Mouse (Mus musculus): ENCODE results near the gene 4930432M17Rik.

Gene 4930432M17Rik

GRCm38 (mm10) chr3:121712222-121712621 is 41.7 kb downstream of the 4930432M17Rik start:
- DNase-seq, result no peak

- no peak for DNase-seq
Observed at GRCm38 (mm10) chr3:121713151-121713701, 42.7 kb downstream of the 4930432M17Rik start.

DNA sequence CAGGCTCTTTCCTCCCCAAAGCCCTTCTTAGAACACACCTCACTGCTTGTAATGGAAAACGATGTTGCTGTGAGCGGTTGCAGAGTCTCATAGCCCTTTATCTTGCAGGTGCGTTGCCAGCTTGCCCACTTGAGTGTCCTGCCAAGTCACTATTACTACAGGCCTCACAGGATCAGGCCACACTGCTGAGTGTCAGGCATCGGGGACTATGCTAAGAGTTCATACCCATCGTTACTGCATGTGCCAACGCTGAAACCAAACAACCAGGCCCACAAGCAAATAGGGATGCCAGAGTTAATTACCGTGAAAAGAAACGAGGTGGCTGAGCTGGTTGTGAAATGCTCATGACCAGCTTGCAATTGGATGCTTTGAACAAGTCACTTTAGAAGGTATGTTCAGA is 43.3 kb downstream of the 4930432M17Rik start:
- no peak for DNase-seq

- no peak for DNase-seq
Observed at GRCm38 (mm10) chr3:121714461-121714860, 43.9 kb downstream of the 4930432M17Rik start.

DNA sequence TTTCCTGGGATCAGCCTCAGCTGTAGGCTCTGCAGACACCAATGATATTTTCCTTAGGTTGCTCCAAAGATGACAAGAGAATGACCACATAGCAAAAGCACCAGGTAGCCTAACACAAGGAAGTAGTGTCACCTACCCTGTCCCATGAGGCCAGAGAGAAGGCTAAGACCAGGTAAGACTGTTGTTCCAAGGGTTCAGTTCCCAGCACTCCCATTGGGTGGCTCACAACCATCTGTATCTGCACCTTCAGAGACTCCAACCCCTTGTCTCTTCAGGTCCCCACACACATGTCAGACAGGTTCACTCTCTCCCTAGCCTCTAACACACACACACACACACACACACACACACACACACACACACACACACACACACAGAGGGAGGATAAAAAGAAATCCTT is 44.8 kb downstream of the 4930432M17Rik start:
- no peak for DNase-seq

DNA sequence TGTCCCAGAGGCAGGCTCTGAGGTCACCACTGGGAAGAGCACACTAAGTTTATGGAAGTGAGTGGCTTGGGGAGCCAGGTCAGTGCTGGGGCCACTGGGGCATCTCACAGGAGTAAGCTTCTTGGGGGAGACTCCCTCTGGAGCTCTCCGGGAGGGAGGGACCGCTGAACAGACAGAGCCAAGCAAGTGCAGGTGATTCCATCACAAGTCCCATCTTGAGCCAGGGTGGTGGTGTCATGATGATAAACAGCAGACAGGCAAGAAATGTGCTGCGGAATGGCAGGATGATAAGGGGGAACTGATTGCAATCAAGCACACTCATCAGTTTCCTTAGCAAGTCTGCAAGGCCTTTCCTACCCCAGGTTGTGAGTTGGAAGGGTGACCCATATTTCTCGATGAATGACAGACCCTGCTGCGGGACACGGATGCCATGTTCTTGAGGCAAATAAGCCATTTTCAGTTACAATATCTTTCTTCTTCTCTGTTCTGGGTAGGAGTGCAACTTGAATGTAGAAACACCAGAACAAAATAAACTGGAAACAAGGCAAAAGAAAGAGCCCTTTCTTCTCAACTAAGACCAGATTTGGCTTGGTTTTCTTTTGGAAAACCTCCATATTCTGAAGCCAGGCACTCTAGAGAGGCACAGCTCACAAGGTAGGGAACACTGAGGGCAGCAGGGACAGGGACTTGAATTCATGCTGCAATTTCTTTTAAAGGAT is 45.3 kb downstream of the 4930432M17Rik start:
- no peak for DNase-seq

- no peak for DNase-seq
Observed at GRCm38 (mm10) chr3:121716480-121716879, 45.9 kb downstream of the 4930432M17Rik start.

- no peak for DNase-seq
Observed at GRCm38 (mm10) chr3:121718679-121719078, 48.1 kb downstream of the 4930432M17Rik start.

DNA sequence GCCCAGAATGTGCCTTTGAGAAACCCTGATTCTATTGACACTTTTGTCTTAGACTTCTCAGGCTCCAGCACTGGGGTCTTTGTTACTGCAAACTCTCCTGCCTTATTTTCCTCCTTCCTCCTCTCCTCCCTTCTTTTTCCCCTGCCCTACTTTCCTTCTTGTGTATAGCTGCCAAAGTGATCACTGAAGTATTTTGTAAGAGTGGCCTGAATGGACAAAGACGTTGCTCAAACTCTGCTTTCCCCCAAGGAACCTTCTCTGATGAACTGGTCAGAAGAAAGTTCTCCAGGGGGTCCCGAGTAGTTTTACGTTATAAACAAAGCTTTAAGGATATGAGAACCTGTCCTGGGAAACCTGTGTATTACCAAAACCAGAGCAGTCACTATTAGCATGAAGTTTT is 49.1 kb downstream of the 4930432M17Rik start:
- DNase-seq, result no peak

DNA sequence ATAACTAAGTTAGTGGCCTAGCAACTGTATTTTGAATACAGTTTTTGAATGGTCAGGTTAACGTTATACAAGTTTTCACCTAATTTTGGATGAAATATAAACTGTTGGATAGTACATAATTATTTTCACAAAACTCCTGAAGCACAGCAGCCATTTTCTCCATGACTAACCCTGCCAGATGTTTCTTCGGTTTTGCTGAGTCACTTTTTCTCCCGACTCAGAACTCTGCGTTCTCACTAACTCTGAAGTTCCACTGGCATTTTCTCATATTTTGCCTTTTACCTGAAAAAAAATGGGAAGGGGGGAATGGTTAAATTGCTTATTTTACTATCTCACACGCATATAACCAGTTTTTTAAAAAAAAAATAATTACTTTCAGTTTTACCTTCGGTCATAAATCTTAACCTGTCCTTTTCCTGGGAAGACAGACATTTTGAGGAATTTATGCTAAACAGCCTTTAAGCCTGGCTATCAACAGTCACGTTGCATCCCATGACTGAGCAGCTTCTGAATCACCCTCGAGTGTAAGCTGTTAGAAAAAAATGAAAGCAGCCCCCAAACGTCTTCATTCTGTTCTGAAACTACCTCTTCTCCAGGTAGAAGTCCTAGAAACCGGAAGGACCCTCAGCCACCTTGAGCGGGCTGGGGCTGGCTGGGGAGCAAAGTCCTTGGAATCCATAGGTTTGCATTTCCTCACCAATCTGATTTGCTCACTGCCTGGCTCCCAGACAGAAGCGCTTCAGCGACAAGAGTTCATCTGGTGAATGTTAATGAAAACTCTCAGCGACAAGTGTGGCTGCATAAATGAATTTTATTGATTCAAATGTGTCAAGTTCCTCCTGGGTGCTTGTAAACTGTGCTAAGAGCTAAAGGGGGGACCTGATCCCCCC is 50.5 kb downstream of the 4930432M17Rik start:
- DNase-seq, result no peak

DNA sequence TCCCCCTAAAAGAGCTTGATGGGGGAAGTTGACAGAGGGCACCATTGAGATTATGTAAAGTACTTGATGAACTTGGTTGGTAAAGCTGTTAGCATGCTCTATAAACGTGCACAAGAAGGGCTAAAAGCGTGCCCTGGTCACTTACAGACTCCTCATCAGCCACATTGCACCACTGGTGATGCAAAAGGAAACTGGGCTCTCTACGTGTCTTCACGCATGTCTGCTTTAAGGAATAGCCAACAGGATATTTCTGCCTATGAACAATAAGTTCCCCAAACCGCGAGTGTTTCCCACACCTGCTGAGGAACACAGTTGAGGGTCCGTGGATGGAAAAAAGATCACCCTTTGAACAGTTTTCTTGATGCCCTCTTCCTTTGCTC is 51.1 kb downstream of the 4930432M17Rik start:
- no peak for DNase-seq

DNA sequence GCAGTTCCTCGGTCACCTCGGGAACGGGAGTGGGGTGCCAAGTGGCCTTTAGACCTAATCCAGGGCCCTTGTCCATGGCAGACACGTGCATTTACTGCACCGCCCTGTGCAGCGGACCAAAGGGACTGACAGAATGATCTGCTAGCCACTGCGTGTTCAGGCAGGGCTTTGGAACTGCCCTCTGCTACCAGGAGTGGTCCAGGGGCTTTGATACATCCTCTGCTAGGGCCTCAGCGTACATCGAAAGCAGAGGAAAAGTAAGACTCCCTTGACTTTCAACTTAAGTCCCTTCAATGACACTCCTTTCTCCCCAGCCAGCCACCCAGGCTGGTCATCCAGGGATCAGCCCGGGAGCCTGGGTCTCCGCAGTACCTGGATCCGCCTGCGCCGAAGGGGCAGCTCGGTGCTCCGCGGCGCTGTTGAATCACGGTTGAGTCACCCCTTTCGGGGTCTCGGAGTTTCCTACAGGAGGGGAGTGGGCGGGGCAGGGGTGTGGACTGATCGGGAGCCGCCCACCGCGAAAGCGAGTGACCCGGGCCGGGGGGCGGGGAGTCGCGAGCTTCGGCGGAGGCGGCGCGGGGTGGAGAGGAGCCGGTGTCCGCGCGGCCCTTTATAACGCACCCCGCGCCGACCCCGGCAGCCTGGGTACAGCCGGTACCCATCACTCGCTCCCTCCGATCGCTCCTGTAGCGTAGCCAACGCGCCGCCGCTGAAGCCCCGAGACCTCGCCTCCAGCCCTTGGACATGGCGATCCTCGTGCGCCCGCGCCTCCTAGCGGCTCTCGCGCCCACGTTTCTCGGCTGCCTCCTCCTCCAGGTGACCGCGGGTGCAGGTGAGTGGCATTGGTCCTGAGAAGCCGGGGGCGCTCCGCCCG is 52.6 kb downstream of the 4930432M17Rik start, which contains the start of gene F3:
TSS of gene F3 (plus strand) at position 567 of the 874 bp plus-strand sequence.
- peak; percentile 80 for DNase-seq

DNA sequence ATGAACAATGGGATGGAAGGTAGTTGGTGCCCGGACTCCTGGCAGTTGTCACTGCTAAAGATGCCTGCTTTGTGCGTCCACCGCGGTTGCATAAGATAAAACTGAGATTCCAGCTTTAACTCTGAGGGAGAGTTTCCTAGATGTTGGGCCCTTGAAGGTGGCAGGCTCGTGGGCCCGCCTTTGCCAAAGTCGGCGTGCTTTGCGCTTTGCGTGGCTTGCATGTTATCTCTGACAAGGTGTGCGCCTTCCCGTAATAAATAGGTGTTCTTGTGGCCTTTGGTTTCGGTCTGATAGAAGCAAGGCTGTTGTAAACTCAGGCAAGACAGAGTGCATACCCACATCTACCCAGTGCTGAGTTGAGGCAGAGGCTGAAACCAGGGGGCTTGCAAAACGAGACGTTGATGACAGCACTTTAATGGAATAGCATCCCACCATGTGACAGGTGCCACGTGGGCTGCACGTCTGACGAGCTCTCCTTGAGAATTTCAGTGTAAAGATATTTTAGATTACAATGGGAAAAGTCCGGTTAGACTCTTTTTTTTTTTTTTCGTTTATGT is 53.5 kb downstream of the 4930432M17Rik start:
- DNase-seq, result no peak

DNA sequence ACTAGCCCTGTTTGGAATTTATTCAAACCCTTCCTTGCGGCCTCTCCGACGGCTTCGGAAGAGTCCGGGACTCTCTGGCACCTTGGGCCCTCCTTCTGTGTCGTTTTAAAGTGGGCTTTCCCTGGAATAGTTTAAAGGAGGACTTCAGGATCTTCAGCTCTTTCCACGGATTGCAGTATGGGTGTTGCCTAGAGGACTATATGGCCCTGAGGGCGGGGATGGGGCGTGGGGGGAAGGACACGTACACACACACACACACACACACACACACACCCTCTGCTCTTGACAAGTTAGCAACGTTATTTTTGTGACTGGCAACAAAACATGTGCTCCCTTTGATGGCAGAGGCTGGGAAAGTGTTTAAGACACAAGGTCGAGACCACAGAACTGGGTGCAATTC is 54.0 kb downstream of the 4930432M17Rik start:
- DNase-seq, result no peak

DNA sequence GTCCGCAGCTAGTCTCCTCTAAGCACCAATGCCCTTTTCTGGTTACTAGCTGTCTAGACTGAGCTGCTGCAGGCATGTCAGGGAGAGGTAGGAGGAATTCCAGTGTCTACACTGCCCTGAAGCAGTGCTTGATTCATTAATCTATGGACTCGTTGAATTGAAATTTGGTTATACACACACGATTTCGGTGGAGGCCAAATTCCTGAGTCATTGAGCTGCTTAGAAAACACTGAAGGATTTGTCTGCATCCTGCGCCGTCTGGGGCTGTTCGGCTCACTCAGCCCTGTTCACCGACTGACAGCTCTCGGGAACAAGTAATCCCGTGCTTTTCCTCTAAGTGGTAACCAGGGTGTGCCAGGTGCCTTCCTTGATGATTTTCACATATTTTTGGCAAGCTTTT is 55.1 kb downstream of the 4930432M17Rik start:
- DNase-seq, result no peak

DNA sequence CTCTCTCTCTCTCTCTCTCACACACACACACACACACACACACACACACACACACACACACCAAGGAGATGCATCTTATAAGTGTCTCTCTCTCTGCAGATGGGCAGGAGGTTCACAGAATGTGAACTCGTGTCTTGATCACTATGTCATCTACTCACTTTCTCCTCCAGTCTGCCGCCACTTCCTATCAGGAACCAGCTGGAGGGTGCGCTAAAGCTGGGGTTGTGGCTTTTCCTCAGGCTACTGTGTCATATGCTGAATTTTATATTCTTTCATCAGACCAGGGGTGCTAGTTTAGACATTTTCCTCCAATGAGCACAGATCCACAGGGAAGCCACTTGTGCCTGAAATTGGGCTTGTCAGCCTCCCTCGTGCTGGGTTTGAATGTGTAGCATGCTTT is 59.1 kb downstream of the 4930432M17Rik start:
- DNase-seq, result no peak

Data from cerebellum, adult 9-11 months (tissue).